Mouse (Mus musculus): ENCODE data around the gene Fggy.

Gene Fggy

DNA sequence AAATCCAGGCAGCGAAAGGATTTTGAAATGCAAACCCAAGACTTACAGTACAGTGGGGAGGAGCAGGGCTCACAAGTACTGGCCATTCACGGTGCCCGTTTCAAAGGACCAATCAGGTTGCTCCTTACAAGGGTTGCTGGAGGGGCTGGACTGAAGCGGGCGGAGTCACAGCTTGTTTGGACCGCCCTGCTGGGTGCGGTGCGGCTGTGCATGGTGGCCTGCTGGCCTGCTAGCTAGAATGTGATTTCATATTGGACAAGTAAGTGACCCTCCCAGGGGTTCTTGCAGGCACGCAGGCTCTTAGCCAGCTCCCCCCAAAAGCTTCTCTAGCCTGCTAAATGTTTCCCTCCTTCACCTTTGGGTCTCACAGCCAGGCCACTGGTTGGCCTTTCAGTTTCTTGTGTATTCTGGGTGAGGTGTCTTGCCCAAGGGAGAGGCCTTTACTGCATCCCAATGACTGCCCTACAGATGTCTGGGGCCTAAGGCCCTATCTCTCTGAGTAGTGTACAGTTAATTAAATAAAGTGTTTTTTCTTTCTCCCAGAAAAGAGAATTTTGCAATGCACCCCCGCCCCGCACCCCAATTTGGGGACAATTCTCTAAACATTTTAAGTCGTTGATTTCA, at the start of gene Fggy:
Gene Fggy (plus strand): TSS at position 175 of the 624 bp plus-strand sequence.
- DNase-seq (ENCODE audit: low spot score in 2 of 2): peak; percentile 89 to 91

- no peak for DNase-seq (ENCODE audit: low spot score in 2 of 2)
Observed at GRCm38 (mm10) chr4:95507946-95508311, 49.4 kb upstream of the Fggy start.

GRCm38 (mm10) chr4:95518382-95518781, 38.9 kb upstream of the Fggy start:
- no peak for DNase-seq (ENCODE audit: low spot score in 2 of 2)

- no peak for DNase-seq (ENCODE audit: low spot score in 2 of 2)
Observed at GRCm38 (mm10) chr4:95519975-95520642, 37.2 kb upstream of the Fggy start.

- no peak for DNase-seq (ENCODE audit: low spot score in 2 of 2)
Observed at GRCm38 (mm10) chr4:95520643-95521032, 36.7 kb upstream of the Fggy start.

DNA sequence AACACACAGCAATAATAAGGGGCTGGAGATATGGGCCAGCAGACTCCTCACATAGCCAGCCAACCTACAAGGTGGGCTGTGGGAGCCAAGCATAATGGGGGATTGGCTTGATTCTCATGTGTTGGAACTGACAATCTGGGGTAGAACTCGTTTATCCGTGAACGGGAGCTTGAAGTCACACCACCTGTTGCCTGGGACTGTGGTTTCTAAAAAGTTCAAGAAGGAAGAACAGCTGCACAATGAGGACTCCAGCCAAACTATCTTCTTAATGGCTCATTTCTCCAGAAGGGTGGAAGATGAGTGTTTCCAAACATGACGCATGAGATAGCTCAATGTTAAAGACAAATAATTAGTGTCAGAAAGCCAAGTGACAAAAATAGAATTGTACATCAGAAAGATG, 30.7 kb upstream of the Fggy start:
- DNase-seq (ENCODE audit: low spot score in 2 of 2): no peak

DNA sequence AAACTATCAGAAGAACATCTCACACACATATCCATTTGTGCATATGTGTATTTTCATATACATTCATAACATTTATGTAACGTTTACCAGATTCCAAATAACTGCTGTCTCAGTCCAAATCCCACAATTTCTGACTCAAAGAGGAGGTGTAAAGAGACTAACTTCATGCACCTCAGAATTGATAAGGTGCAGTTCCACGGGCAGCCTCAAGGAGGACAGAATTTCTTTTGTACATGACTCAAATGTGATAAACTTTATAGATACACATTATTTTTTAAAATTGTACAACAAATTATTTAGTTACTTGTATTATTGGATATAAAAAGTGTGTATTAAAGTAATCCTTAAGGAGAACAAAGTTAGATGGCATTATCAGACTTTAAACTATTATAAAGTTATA, 26.6 kb upstream of the Fggy start:
- no peak for DNase-seq (ENCODE audit: low spot score in 2 of 2)

DNA sequence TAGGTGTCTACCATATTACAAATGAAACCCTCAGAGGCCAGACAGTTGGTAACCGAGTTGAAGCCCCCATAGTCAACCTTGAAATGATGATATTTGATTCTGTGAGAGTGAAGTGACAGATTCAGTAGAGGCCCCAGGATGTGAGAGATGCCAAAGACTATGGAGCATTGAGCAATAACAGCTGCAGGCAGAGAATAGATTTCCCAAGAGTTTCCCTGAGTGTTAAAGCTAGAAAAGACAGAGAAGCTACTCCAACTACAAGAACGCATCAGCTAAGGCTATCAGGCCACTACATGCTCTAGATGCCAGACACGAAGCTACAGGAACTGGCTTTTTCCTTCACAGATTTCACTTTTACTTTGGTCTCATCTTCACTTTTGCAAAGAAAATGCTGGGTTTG, 23.4 kb upstream of the Fggy start:
- no peak for DNase-seq (ENCODE audit: low spot score in 2 of 2)

DNA sequence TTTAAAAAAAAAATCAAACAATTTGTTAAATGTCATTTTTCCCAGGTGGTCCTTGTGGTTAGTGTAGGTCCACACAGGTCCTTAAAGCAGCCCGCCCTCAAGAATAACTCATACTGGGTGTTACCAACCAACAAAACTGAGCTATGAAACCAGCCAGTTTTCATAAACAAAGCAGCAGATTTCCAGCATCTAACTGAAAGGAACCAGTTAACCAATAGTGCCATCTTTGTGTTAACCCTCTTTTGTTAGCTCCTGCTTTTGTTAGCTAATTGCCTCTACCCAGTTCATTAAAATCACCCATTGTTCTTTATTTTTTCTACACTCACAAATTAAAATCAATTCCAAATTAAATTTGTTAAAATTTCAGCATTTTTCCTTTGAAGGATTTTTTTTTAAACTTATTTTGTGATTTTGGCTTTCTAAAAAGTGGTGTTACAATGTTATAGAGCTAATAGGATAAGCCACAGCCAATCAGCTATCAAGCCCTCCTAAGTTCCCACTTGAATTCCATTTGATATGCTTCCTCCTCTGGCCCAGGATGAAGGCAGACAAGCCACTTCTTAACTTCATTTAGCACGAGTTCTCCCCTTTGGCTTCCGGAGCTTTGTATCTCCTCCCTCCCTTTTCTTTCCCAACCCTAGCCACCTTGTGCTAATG, 15.8 kb upstream of the Fggy start:
- DNase-seq (ENCODE audit: low spot score in 2 of 2): no peak

DNA sequence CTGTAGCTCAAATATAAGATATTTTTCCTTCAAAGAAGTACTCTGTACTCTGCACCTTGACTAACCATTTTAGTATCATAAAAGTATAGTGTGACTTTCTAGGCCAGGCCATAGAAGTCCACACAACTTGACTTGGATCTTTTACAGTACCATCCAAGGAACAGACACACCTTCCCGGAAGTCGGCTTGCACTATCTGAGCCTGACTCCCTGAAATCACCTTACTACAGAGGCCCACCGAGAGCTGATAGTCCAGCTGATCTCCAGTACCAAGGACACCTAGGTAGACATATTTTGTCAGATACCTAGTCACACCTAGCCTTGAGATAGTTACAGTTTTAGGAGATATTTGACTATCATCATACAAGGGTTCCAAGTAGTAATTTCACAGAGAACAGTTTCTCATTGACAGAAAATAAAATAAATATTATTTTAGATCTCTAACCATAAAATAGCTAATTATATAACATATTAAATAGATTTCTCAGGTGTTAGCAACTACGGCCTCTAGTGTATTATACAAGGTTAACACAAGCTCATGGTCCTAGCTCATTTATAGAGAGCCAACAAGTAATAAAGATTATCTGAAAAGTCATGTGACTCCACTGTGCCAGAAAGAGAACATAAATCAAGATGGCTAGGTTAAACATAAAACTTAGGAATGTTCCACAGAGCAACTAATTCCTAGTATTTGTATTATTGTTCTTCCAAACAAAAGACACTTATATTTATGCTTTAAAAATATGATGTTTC, 15.1 kb upstream of the Fggy start:
- DNase-seq (ENCODE audit: low spot score in 2 of 2): no peak

- DNase-seq (ENCODE audit: low spot score in 2 of 2): no peak
Observed at GRCm38 (mm10) chr4:95543529-95543928, 13.8 kb upstream of the Fggy start.

- DNase-seq (ENCODE audit: low spot score in 2 of 2): no peak
Observed at GRCm38 (mm10) chr4:95556663-95557332, 509 bp upstream of the Fggy start.

- no peak for DNase-seq (ENCODE audit: low spot score in 2 of 2)
Observed at GRCm38 (mm10) chr4:95558271-95558888, 1.1 kb downstream of the Fggy start.

- no peak for DNase-seq (ENCODE audit: low spot score in 2 of 2)
Observed at GRCm38 (mm10) chr4:95571621-95572020, 14.3 kb downstream of the Fggy start.

- no peak for DNase-seq (ENCODE audit: low spot score in 2 of 2)
Observed at GRCm38 (mm10) chr4:95573704-95574103, 16.4 kb downstream of the Fggy start.

- no peak for DNase-seq (ENCODE audit: low spot score in 2 of 2)
Observed at GRCm38 (mm10) chr4:95575411-95575911, 18.2 kb downstream of the Fggy start.

- DNase-seq (ENCODE audit: low spot score in 2 of 2): no peak
Observed at GRCm38 (mm10) chr4:95579183-95579582, 21.9 kb downstream of the Fggy start.

- DNase-seq (ENCODE audit: low spot score in 2 of 2): no peak
Observed at GRCm38 (mm10) chr4:95584107-95584762, 26.9 kb downstream of the Fggy start.

DNA sequence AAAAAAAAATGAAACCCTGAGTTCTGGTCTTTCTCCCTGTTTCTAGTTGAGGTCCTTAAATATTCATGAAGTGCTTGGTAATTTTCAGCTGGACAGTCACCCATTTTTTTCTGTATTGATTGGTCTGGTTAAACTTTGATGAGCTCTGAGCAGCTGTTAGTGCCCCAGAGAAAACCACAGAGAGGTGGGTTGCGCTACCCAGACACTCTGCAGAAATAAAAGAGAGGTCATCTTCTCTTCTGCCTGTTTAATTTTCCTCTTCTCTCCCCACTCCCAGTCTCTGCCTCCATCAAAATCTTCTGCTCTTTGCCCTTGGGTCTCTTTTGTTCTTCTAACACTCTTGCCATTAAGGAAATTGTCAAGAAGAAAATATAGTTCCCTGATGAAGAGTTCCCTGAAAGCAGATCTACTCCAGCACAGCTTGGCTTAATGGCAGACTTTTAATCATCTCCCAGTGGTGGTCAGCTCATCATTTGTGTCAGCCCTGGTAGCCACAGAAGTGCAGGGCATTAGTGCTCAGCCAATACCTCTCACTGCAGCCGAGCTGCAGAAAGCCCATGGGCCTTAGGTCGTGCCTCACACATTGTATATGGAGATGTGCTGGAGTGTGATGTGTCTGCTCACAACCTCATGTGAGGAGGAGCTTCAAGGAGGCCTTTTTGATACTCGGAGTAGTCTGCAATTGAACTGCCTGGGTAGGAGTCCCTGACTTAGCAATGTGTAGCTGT, 29.1 kb downstream of the Fggy start:
- DNase-seq (ENCODE audit: low spot score in 2 of 2): no peak

- DNase-seq (ENCODE audit: low spot score in 2 of 2): no peak
Observed at GRCm38 (mm10) chr4:95588722-95589283, 31.5 kb downstream of the Fggy start.

Measured in thymus, postnatal 10 days (tissue).